Mouse (Mus musculus): ENCODE results near the gene Mical3.

The Mical3 gene

GRCm38 (mm10) chr6:121146798-121147197 lies 16.0 kb upstream of the Mical3 start:
- CTCF ChIA-PET: interaction anchor here (0.5 kb wide), 1 partner anchor 11 kb away, joined by 3 read pairs; no protein-coding TSS in a partner anchor

- CTCF ChIA-PET: no interaction called here
Measured at GRCm38 (mm10) chr6:121145906-121146305, 15.1 kb upstream of the Mical3 start.

- CTCF ChIA-PET: no interaction called here
Measured at GRCm38 (mm10) chr6:121145010-121145604, 14.3 kb upstream of the Mical3 start.

- CTCF ChIA-PET: no interaction called here
Measured at GRCm38 (mm10) chr6:121144066-121144465, 13.3 kb upstream of the Mical3 start.

GRCm38 (mm10) chr6:121143439-121143838 lies 12.6 kb upstream of the Mical3 start:
- CTCF ChIA-PET: no interaction called here

GRCm38 (mm10) chr6:121142298-121142697 lies 11.5 kb upstream of the Mical3 start:
- CTCF ChIA-PET: no interaction called here

GRCm38 (mm10) chr6:121139271-121139670 lies 8.5 kb upstream of the Mical3 start:
- CTCF ChIA-PET: no interaction called here

- CTCF ChIA-PET: no interaction called here
Measured at GRCm38 (mm10) chr6:121138338-121139040, 7.7 kb upstream of the Mical3 start.

GRCm38 (mm10) chr6:121137222-121137621 lies 6.4 kb upstream of the Mical3 start:
- CTCF ChIA-PET: no interaction called here

GRCm38 (mm10) chr6:121134884-121135283 lies 4.1 kb upstream of the Mical3 start:
- CTCF ChIA-PET: interaction anchor here (0.5 to 0.6 kb wide), 2 partner anchors 83 to 86 kb away, joined by 3 to 4 read pairs; no protein-coding TSS in a partner anchor

GRCm38 (mm10) chr6:121134249-121134648 lies 3.5 kb upstream of the Mical3 start:
- CTCF ChIA-PET: interaction anchor here (0.6 kb wide), 2 partner anchors 86 to 265 kb away, joined by 3 read pairs; no protein-coding TSS in a partner anchor

- CTCF ChIA-PET: interaction anchor here (1.1 to 1.5 kb wide), 2 partner anchors 160 to 427 kb away, joined by 3 to 4 read pairs; no protein-coding TSS in a partner anchor
Measured at GRCm38 (mm10) chr6:121130039-121130705, 627 bp downstream of the Mical3 start.

- CTCF ChIA-PET: interaction anchor here (1.1 to 1.5 kb wide), 2 partner anchors 160 to 426 kb away, joined by 3 to 4 read pairs; no protein-coding TSS in a partner anchor
Measured at GRCm38 (mm10) chr6:121129506-121129905, 1.3 kb downstream of the Mical3 start.

- CTCF ChIA-PET: no interaction called here
Measured at GRCm38 (mm10) chr6:121128736-121129135, 2.1 kb downstream of the Mical3 start.

- CTCF ChIA-PET: interaction anchor here (0.6 kb wide), 1 partner anchor 9 kb away, joined by 3 read pairs; no protein-coding TSS in a partner anchor
Measured at GRCm38 (mm10) chr6:121127726-121128125, 3.1 kb downstream of the Mical3 start.

GRCm38 (mm10) chr6:121126202-121126601 lies 4.6 kb downstream of the Mical3 start:
- CTCF ChIA-PET: no interaction called here

GRCm38 (mm10) chr6:121122739-121123241 lies 8.0 kb downstream of the Mical3 start:
- CTCF ChIA-PET: no interaction called here

- CTCF ChIA-PET: no interaction called here
Measured at GRCm38 (mm10) chr6:121120776-121121175, 10.0 kb downstream of the Mical3 start.

- CTCF ChIA-PET: interaction anchor here (0.6 kb wide), 1 partner anchor 9 kb away, joined by 3 read pairs; no protein-coding TSS in a partner anchor
Measured at GRCm38 (mm10) chr6:121117971-121118755, 12.6 kb downstream of the Mical3 start.

GRCm38 (mm10) chr6:121117142-121117541 lies 13.7 kb downstream of the Mical3 start:
- CTCF ChIA-PET: interaction anchor here (0.9 kb wide), 1 partner anchor 201 kb away, joined by 3 read pairs; the partner anchor contains the start of gene Bid

GRCm38 (mm10) chr6:121116434-121116833 lies 14.4 kb downstream of the Mical3 start:
- CTCF ChIA-PET: interaction anchor here (0.9 kb wide), 1 partner anchor 200 kb away, joined by 3 read pairs; the partner anchor contains the start of gene Bid
